Mouse (Mus musculus) myocyte (in vitro differentiated cells): ENCODE measurements around the gene Gm20388.

Experiments
- MYOG ChIP-seq, 3 experiments: IDR thresholded peaks; one replicate each; pipeline ENCODE4 v1.6.1; 2011; ENCODE audit warnings: control low read depth in 2 of 3, low read depth in 2 of 3, mild to moderate bottlenecking in 2 of 3; ENCODE audit not compliant: insufficient read length in 2 of 3, control insufficient read depth in 1 of 3, insufficient read depth in 1 of 3
- POLR2AphosphoS2 ChIP-seq: IDR thresholded peaks from one replicate; pipeline ENCODE4 v1.6.1; 2011; ENCODE audit warnings: low read depth, control low read depth; ENCODE audit not compliant: insufficient read length

DNA sequence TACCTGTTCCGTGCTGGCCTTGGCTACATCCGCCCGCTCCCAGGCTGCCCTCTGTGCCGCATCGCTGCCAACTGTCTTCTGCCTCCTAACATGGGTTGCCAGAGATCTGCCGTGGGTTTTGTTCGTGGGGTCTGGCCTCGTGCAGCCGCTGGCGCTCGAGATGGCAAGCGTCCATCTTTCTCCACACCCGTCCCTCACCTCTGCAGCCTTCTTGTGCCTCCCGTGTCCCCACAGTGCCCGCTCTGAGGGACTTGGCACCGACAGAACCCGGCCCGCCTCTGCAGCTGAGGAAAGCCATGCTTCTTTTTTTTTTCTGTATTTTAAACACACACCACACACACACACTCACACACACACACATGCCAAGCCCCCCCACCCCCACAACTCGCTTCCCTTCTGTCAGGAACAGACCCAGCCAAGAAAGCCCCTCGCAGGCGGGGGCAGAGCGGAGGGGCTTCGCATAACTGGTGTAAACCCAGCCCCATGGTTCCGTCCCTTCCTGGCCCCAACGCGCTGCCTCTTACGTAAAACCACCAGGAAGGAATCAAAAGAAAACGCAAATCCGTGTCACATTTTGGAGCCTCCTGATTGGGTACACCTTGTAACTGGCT lies 2841.6 kb downstream of the Gm20388 start:
- no peak for TF ChIP-seq POLR2AphosphoS2
- no peak for TF ChIP-seq MYOG (IDR thresholded peaks at IDR 0.05; ENCODE audit: control insufficient read depth in 1 of 3, insufficient read depth in 1 of 3, insufficient read length in 2 of 3, low read depth in 2 of 3)
